Mouse (Mus musculus): Measurements from ENCODE around the gene R3hdm1.

- TF ChIP-seq CTCF (IDR thresholded peaks at IDR 0.05; ENCODE audit: insufficient read depth, low read depth, low read length) = no peak
- no peak for TF ChIP-seq POLR2A (IDR thresholded peaks at IDR 0.05; ENCODE audit: insufficient read depth, low read depth, low read length)
Observed at GRCm38 (mm10) chr1:128284157-128284690, 181.1 kb downstream of the R3hdm1 start.

Measured in olfactory bulb, adult 2 months (tissue).